Mouse (Mus musculus) liver, embryonic 15.5 days (tissue): ENCODE measurements around the gene Fahd1. TPM values are rescaled to one million over a fixed set of nuclear protein-coding genes. Genes with fewer than 3 reads are reported as not detected.

Source experiments
- ATAC-seq: fragments of 200-750 bp; cut with Nextera tagmentation; 2 replicates; pipeline ENCODE4 v1.8.0; 2017; ENCODE audit warnings: moderate number of reproducible peaks, mild to moderate bottlenecking, moderate library complexity; ENCODE audit not compliant: insufficient read depth
- H3K27ac ChIP-seq: fragments of 300-500 bp; sonication (generic); replicated peaks from 2 replicates; pipeline ENCODE4 v1.5.1; 2015; ENCODE audit warnings: mild to moderate bottlenecking, inconsistent platforms
- H3K27me3 ChIP-seq: fragments of 300-500 bp; sonication (generic); 2 replicates; pipeline ENCODE4 v1.6.1; 2015; ENCODE audit warnings: mild to moderate bottlenecking, inconsistent platforms
- H3K36me3 ChIP-seq: fragments of 300-500 bp; sonication (generic); replicated peaks from 2 replicates; pipeline ENCODE4 v1.6.1; 2015; ENCODE audit warnings: moderate library complexity, mild to moderate bottlenecking, inconsistent platforms
- H3K4me1 ChIP-seq: fragments of 300-500 bp; sonication (generic); replicated peaks from 2 replicates; pipeline ENCODE4 v1.6.1; 2015; ENCODE audit warnings: inconsistent platforms
- H3K4me2 ChIP-seq: fragments of 300-500 bp; sonication (generic); 2 replicates; pipeline ENCODE4 v1.6.1; 2015; ENCODE audit warnings: moderate library complexity, mild to moderate bottlenecking, inconsistent platforms
- H3K4me3 ChIP-seq: fragments of 300-500 bp; sonication (generic); replicated peaks from 2 replicates; pipeline ENCODE4 v1.5.1; 2015; ENCODE audit warnings: mild to moderate bottlenecking, inconsistent platforms
- H3K9ac ChIP-seq: fragments of 300-500 bp; sonication (generic); 2 replicates; pipeline ENCODE4 v1.6.1; 2015; ENCODE audit warnings: moderate library complexity, mild to moderate bottlenecking, inconsistent platforms
- H3K9me3 ChIP-seq: fragments of 300-500 bp; sonication (generic); replicated peaks from 2 replicates; pipeline ENCODE4 v1.6.1; 2016; ENCODE audit warnings: inconsistent platforms
- WGBS: fragments of 180-500 bp; shearing (Covaris S2); methylation state at CpG from one replicate; pipeline ENCODE4 v1.1.7; 2015; ENCODE audit warnings: mixed read lengths; ENCODE audit not compliant: insufficient replicate concordance; 5-methylcytosine and 5-hydroxymethylcytosine counted together
- polyA plus RNA-seq: library from polyadenylated mRNA; unstranded; fragments of >200 nt; fragmentation: Nextera tagmentation; extraction: Ambion mirVana; gene quantifications from 2 replicates; pipeline ENCODE4 v1.2.1, GENCODE M21; 2015

Fahd1 gene
- polyA plus RNA-seq, 1 experiment from 2014 or later = 41.1 TPM

DNA sequence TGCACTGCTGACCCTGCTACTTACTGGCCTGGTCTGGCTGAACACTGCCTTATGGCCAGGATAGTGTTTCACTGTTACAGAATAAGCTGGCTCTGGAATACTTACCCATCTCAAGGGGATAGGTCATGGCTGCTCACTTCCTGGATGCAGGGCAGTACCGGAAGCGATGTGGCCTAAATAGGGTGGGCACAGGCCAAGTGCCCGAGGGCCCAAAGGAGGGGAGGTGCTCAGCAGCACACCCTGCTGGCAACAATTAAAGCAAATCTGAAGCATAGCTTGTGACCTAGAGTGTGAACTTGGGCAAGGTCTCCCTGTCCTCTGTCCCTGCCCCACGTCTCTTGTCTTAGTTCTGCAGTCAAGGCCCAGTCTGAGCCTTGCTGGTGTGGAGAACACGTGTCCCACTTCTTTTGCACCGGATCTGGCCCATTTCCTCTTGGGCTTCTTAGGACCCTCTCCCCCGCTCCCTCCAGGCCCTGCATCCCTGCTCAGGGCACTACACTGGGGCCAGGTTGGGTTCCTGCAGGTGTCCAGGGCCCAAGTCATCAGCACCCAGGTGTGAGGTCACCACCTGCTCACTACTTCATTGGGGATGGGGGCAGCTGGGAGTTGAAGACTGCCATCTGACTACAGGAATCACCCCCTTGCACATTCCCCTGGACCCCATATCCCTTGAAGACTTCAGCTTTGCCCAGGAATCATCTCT, 31.7 kb upstream of the Fahd1 start:
- Histone ChIP-seq H3K27ac (no peak overlapping the region), H3K9ac (no peak overlapping the region), H3K9me3 (no peaks in the 10 kb centered on the region), H3K4me2 (no peak overlapping the region), H3K4me1 (peaks cover 48% of the 10 kb centered on the region), H3K4me3 (no peak overlapping the region), H3K27me3 (no peaks in the 10 kb centered on the region), H3K36me3 (peaks cover 36% of the 10 kb centered on the region)
- 43% methylated on average over 7 of the region's 7 CpGs for WGBS
- ATAC-seq = no peak

DNA sequence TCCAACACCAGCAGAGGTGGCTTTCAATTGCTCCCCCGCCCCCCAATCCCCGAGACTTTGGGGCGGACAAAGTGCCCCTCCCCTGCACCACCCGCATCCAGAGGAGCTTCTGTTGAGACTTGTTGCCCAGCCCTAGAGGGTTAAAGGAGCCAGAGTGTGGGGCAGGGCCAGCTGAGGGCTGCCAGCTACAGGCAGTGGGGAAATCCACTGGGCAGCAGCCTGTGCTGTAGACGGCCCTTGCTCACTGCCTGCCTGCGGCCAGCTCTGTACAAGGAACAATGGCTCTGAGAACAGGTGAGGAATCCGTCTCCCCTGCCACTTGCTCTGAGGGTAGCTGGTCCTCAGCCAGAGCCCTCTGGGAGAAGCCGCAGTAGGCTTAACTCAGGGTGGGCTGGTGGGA, 28.4 kb upstream of the Fahd1 start:
- Histone ChIP-seq H3K9ac (peak overlapping the region; percentile 4; the same call in 1 of the 2 replicates), H3K4me3 (peak overlapping the region; percentile 5; the same call in 1 of the 2 replicates)
- no peak for ATAC-seq

DNA sequence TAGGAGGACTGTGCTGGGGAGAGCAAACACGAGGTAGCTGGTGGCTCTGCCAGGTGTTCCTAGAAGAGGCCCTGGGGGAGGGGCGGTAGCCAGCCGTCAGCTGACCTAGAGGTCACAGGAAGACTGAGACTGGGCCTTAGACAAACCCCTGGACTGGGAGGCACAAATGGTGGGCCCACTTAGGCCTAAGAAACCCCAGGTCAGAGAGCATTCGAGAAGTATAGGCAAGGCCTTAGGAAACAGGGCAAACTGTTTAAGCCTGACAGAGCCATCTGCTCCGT, 27.9 kb upstream of the Fahd1 start:
- WGBS = 46% methylated on average over 5 of the region's 5 CpGs
- Histone ChIP-seq H3K9ac (peak overlapping the region; percentile 4; the same call in 1 of the 2 replicates), H3K4me3 (peak overlapping the region; percentile 23; the same call in 1 of the 2 replicates)

More for the DNA sequence above, 28.4 kb upstream of the Fahd1 start:
- H3K27ac ChIP-seq = peak overlapping the region; percentile 78
- WGBS = 70% methylated on average over 8 of the region's 8 CpGs
- peak overlapping the region; percentile 21 for H3K4me2 ChIP-seq
- H3K36me3 ChIP-seq = peaks cover 19% of the 10 kb centered on the region
- no peaks in the 10 kb centered on the region for H3K9me3 ChIP-seq
- H3K4me1 ChIP-seq = peaks cover 28% of the 10 kb centered on the region
- H3K27me3 ChIP-seq = peaks cover 5% of the 10 kb centered on the region

DNA sequence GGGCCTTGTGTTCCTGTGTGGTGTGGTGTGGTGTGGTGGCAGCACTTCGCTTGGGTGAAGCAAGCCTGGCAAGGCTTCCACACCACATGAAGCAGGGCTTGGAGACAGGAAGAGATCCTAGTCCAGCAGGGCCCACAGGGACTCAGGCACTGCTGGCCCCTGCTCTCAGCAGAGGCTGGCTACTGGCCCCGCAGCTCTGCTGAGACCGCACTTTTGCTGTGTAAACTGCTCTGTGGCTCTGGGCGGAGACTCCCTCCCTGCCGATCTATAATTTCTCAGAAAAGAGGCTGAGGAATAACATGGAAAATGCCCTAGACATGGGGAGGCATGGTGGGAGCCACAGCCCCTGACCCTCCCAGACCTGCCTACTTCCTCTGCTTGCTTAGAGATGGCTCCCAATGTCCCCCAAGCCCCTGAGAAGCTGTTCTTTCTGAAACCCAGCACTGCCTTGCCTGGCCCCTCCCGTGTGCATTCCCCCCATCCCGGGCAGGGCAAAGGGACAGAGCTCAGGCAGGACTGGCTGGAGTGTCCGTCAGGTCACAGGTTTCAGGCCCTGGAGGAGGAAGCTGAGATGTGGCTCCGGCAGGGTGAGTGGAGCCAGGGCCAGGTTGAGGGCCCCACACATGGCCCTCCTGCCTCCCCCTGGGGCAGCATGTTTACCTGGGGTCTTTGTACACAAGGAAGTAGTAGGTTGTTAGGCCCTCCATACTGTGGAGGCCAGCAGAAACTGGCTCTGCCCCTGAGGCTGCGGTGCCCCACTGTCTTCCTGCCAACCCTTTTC, 27.4 kb upstream of the Fahd1 start:
- 0 out of 2 replicates have a peak overlapping the region, but pooled peaks have one; percentile 6 for H3K9ac ChIP-seq
- 60% methylated on average over 10 of the region's 10 CpGs for WGBS
- peak overlapping the region; percentile 78 for H3K27ac ChIP-seq
- peaks cover 22% of the 10 kb centered on the region for H3K4me1 ChIP-seq
- no peaks in the 10 kb centered on the region for H3K9me3 ChIP-seq
- ATAC-seq = peak; percentile 43
- H3K36me3 ChIP-seq = peaks cover 9% of the 10 kb centered on the region
- H3K27me3 ChIP-seq = peaks cover 5% of the 10 kb centered on the region
- H3K4me2 ChIP-seq = peak overlapping the region; percentile 21
- peak overlapping the region; percentile 23; the same call in 1 of the 2 replicates for H3K4me3 ChIP-seq

More for the DNA sequence above, 27.9 kb upstream of the Fahd1 start:
- H3K4me1 ChIP-seq = peaks cover 24% of the 10 kb centered on the region
- H3K27me3 ChIP-seq = peaks cover 5% of the 10 kb centered on the region
- H3K36me3 ChIP-seq = peaks cover 14% of the 10 kb centered on the region
- H3K4me2 ChIP-seq = peak overlapping the region; percentile 21
- H3K27ac ChIP-seq = peak overlapping the region; percentile 78
- H3K9me3 ChIP-seq = no peaks in the 10 kb centered on the region
- ATAC-seq = peak; percentile 41; the same call in 1 of the 2 replicates

DNA sequence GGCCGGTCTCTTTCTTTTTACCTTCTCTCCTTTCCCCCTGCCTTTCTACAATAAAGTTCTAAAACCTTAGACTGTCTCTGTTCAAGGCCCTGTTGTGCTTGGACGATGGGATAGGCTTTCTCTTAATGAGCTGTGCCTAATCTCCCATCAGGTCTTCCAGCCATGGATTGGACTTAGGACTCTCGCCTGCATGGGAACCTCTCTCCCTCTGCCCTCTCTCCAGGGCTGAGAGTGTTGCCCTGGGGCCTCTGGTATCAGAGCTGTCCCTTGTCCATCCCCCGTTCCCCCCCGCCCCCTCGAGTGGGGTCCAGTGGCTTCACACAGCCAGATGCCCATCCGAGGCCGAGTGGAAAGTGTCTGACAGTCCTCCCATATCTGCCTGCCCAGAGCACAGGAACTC, 24.8 kb upstream of the Fahd1 start:
- 67% methylated on average over 8 of the region's 8 CpGs for WGBS
- Histone ChIP-seq H3K9ac (no peak overlapping the region), H3K4me1 (peaks cover 22% of the 10 kb centered on the region), H3K4me3 (no peak overlapping the region), H3K9me3 (no peaks in the 10 kb centered on the region), H3K4me2 (no peak overlapping the region), H3K27me3 (peaks cover 11% of the 10 kb centered on the region), H3K27ac (no peak overlapping the region), H3K36me3 (no peaks in the 10 kb centered on the region)
- ATAC-seq = no peak

DNA sequence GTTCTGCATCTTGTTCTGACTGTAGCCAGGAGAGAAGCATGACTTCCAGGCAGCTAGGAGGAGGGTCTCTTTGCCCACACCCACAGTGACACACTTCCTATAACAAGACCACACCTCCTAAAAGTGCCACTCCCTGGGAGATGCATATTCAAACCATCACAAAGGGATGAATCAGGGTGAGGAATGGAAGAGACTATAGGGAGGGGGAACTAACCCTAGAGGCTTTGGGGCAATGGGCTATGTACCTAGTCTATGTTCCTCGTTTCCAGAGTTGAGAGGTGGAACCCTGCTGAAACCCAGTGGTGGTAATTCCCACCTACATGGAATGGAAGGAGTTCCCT, 24.2 kb upstream of the Fahd1 start:
- Histone ChIP-seq H3K9me3 (no peaks in the 10 kb centered on the region), H3K27me3 (peaks cover 11% of the 10 kb centered on the region), H3K4me1 (peaks cover 22% of the 10 kb centered on the region), H3K9ac (no peak overlapping the region), H3K36me3 (no peaks in the 10 kb centered on the region), H3K4me2 (no peak overlapping the region), H3K27ac (no peak overlapping the region), H3K4me3 (no peak overlapping the region)
- 48% methylated on average over 1 of the region's 1 CpGs for WGBS
- ATAC-seq = no peak

DNA sequence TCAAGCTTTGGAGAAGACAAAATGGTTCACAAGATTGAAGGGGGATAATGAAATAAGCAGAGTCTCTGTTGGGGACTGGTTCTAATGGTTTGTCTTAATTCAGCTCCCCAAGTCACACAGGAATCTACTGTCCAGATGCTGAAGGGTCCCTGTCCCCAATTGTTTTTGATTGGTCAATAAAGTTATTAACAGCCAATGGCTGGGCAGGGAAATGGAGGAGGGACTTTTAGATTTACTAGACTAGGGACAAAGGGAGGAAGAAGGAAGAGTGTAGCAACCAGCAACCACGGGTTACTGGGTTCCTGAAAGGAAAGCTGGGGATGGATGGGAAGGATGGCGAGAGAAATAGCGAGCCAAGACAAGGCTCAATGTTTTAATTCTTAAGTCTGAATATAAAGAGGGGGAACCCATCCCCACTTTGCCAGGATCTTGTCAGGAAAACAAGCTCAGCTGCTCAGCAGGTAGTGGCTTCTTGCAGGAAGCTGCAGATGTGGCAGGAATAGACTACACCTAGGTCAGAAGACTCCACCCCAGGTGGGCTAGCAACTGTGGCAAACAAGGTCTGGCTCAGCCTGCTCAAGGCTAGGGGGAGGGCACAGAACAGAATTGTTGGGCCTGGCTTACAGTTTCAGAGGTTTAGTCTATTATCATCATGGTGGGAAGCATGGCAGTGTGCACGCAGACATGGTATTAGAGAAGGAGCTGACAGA, 23.7 kb upstream of the Fahd1 start:
- 47% methylated on average over 4 of the region's 4 CpGs for WGBS
- H3K36me3 ChIP-seq = no peaks in the 10 kb centered on the region

DNA sequence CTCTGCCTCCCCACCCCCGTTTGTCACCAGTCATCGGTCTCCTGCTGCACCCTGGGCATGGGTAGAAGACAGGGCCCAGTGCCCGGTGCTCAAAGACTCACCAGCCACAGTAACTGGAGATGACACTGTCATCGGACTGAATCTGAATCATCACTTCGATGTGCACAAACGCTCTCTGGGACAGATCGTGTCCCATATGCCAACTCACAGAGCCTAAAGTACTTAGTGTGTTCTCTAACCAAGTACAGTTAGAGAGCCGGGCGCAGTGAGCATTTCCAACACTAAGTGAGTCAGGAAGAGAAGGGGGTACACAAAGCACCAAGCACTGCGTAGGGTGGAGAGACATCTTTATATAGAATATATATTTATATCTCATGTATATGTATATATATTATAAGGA, 17.8 kb upstream of the Fahd1 start:
- no peaks in the 10 kb centered on the region for H3K4me1 ChIP-seq
- H3K9me3 ChIP-seq = no peaks in the 10 kb centered on the region
- no peak overlapping the region for H3K9ac ChIP-seq
- H3K4me2 ChIP-seq = no peak overlapping the region
- no peak for ATAC-seq
- WGBS = 87% methylated on average over 10 of the region's 10 CpGs
- peaks cover 6% of the 10 kb centered on the region; the same call in 1 of the 2 replicates for H3K27me3 ChIP-seq
- no peak overlapping the region for H3K27ac ChIP-seq
- no peak overlapping the region for H3K4me3 ChIP-seq
- H3K36me3 ChIP-seq = peaks cover 32% of the 10 kb centered on the region

More for the DNA sequence above, 23.7 kb upstream of the Fahd1 start:
- Histone ChIP-seq H3K4me3 (no peak overlapping the region), H3K4me2 (no peak overlapping the region), H3K27ac (no peak overlapping the region), H3K27me3 (peaks cover 11% of the 10 kb centered on the region), H3K9ac (no peak overlapping the region), H3K9me3 (no peaks in the 10 kb centered on the region), H3K4me1 (peaks cover 17% of the 10 kb centered on the region)
- ATAC-seq = no peak

DNA sequence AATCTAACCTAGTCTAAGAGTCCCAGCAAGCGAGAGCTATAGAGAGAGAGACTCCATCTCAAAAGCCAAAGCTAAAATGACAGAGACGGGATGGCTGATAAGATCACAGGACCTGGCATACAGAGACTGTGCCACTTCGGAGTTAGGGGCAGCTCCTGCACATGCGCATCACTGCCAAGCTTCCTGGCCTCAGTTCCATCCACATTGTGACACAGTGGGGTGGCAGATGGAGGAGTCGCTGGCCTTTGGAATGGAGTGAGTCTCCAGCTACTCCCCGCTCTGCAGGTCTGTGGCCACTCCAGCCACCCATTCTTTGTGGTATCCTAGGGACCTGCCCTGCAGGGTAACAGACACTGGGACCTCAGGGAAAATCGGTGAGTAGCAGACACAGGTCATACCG, 15.6 kb upstream of the Fahd1 start, which contains the start of gene Igfals:
Gene Igfals (plus strand): TSS at position 222 of the 400 bp plus-strand sequence.
- peaks cover 53% of the 10 kb centered on the region for H3K36me3 ChIP-seq
- ATAC-seq = no peak
- no peaks in the 10 kb centered on the region for H3K27me3 ChIP-seq
- peaks cover 10% of the 10 kb centered on the region for H3K4me1 ChIP-seq
- no peak within 1 kb of the TSS for H3K27ac ChIP-seq
- 84% methylated on average over 8 of the region's 8 CpGs for WGBS
- H3K4me2 ChIP-seq = no peak within 1 kb of the TSS
- H3K9me3 ChIP-seq = no peaks in the 10 kb centered on the region
- no peak within 1 kb of the TSS for H3K9ac ChIP-seq
- H3K4me3 ChIP-seq = no peak within 1 kb of the TSS

DNA sequence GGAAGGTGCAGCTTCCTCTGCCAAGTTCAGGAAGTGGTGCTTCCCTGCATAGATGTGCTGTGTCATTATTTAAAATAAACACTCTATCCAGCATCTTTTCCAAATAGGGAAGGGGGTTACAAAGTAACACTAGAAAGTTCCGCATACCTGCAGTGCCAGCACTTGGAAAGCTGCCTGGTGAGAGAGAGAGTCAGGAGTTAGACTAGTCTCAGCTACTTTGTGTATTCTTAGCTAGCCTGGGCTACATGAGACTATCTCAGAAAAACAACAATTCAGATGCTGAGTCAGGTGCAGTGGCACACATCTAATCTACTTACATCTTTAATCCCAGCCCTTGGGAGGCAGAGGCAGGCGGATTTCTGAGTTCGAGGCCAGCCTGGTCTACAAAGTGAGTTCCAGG, 11.6 kb upstream of the Fahd1 start:
- H3K36me3 ChIP-seq = peaks cover 83% of the 10 kb centered on the region
- ATAC-seq = no peak
- no peak overlapping the region for H3K9ac ChIP-seq
- H3K9me3 ChIP-seq = no peaks in the 10 kb centered on the region
- no peak overlapping the region for H3K4me3 ChIP-seq
- no peaks in the 10 kb centered on the region for H3K27me3 ChIP-seq
- WGBS = 88% methylated on average over 3 of the region's 3 CpGs
- H3K4me2 ChIP-seq = no peak overlapping the region
- 0 out of 2 replicates have a peak overlapping the region, but pooled peaks have one; percentile 92 for H3K27ac ChIP-seq
- peaks cover 50% of the 10 kb centered on the region for H3K4me1 ChIP-seq

DNA sequence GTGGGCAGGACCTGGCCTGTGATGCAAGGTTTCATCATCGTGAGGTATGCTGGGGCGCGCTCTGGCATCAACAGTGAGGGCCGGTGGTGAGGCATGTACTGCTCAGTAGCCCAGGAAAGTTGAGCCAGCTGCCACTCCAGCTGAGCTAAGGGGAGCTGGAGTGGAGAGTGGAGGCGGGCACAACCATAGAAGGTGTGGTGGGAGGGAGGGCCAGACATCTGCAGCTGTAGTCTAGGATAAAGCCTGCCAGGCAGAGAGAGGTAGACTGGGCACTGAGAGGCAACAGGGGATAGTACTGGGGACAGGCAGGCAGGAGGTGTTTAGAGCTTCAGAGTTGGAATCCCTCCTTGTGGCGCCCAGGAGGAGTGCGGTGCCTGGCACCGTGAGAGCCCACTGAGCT, 9.9 kb upstream of the Fahd1 start:
- peak overlapping the region; percentile 92 for H3K27ac ChIP-seq
- peak; percentile 76 for ATAC-seq
- no peaks in the 10 kb centered on the region for H3K27me3 ChIP-seq
- H3K9ac ChIP-seq = peak overlapping the region; percentile 44; the same call in 1 of the 2 replicates
- 84% methylated on average over 8 of the region's 8 CpGs for WGBS
- H3K4me3 ChIP-seq = peak overlapping the region; percentile 17
- H3K9me3 ChIP-seq = no peaks in the 10 kb centered on the region
- peak overlapping the region; percentile 57 for H3K4me2 ChIP-seq
- H3K4me1 ChIP-seq = peaks cover 63% of the 10 kb centered on the region
- H3K36me3 ChIP-seq = peaks cover 89% of the 10 kb centered on the region
